Mouse (Mus musculus): Measurements from ENCODE around the gene Kirrel2.

GRCm38 (mm10) chr7:30450241-30450640 lies 7.2 kb downstream of the Kirrel2 start:
- TF ChIP-seq CTCF (IDR thresholded peaks at IDR 0.05; ENCODE audit: low read depth, low read length) = no peak
- no peak for TF ChIP-seq GATA1 (IDR thresholded peaks at IDR 0.05; ENCODE audit: borderline replicate concordance, low read length)
- no peak for TF ChIP-seq TAL1 (conservative IDR thresholded peaks at IDR 0.05; ENCODE audit: low read depth, low read length)
- TF ChIP-seq GATA2 (IDR thresholded peaks at IDR 0.05; ENCODE audit: borderline replicate concordance, low read depth, low read length) = no peak
- TF ChIP-seq POLR2AphosphoS5 (IDR thresholded peaks at IDR 0.05; ENCODE audit: insufficient replicate concordance, low read depth, low read length) = no peak
